Mouse (Mus musculus) olfactory bulb, adult 2 months (tissue): ENCODE results near the gene 9430015G10Rik.

Source experiments
- CTCF ChIP-seq: fragments of 200-500 bp; IDR thresholded peaks from 2 replicates; pipeline ENCODE4 v1.5.1; 2012; ENCODE audit warnings: low read depth, mild to moderate bottlenecking, low read length, moderate library complexity; ENCODE audit not compliant: insufficient read depth
- POLR2A ChIP-seq: fragments of 200-500 bp; IDR thresholded peaks from 2 replicates; pipeline ENCODE4 v1.6.1; 2012; ENCODE audit warnings: mild to moderate bottlenecking, low read depth, low read length, moderate library complexity; ENCODE audit not compliant: insufficient read depth

- TF ChIP-seq CTCF, result no peak
- TF ChIP-seq POLR2A, result no peak
These were observed 26.4 kb upstream of the 9430015G10Rik start for GRCm38 (mm10) chr4:156083348-156083747.
